Mouse (Mus musculus) cerebellum, adult 2 months (tissue): ENCODE results near the gene Nr1d1.

Experiments used
- CTCF ChIP-seq: fragments of 200-500 bp; IDR thresholded peaks from 2 replicates; pipeline ENCODE4 v1.5.1; 2011; ENCODE audit warnings: low read depth, mild to moderate bottlenecking, control low read depth, low read length, moderate library complexity, borderline replicate concordance; ENCODE audit not compliant: insufficient read depth
- POLR2A ChIP-seq: fragments of 200-500 bp; IDR thresholded peaks from 2 replicates; pipeline ENCODE4 v1.6.1; 2011; ENCODE audit warnings: low read length, control low read depth, borderline replicate concordance; ENCODE audit not compliant: insufficient read depth

GRCm38 (mm10) chr11:98794469-98795014 is 19.4 kb upstream of the Nr1d1 start:
- TF ChIP-seq CTCF (no peak), POLR2A (no peak)
